Mouse (Mus musculus) stomach, adult 2 months (tissue): ENCODE results near the gene Cse1l. TPM values are rescaled to one million over a fixed set of nuclear protein-coding genes. Genes with fewer than 3 reads are reported as not detected.

ENCODE experiments used
- polyA plus RNA-seq: library from polyadenylated mRNA; depleted of rRNA; stranded (reverse); fragments of >200 nt; gene quantifications from 2 replicates; pipeline ENCODE4 v1.2.3, GENCODE M21; 2012; rRNA removed

Gene Cse1l
- polyA plus RNA-seq: 2.3 and 3.6 TPM in 2 replicates

GRCm38 (mm10) chr2:166905711-166906522 is at the start of gene Cse1l:
Gene Cse1l (plus strand): TSS chr2:166906040.

Other genes with a start within 250 kb of the Cse1l start
- 15.7 and 19.1 TPM in 2 replicates for gene Prex1, start 192.2 kb upstream of the Cse1l start, polyA plus RNA-seq
- 1.4 TPM in 2 replicates for gene Trp53rkb, start 113.5 kb upstream of the Cse1l start, polyA plus RNA-seq
- gene Arfgef2, start 100.5 kb upstream of the Cse1l start, polyA plus RNA-seq: 6.0 and 6.3 TPM in 2 replicates
- 8.2 and 11.0 TPM in 2 replicates for gene Stau1, start 90.3 kb downstream of the Cse1l start, polyA plus RNA-seq
- 8.7 and 9.6 TPM in 2 replicates for gene Ddx27, start 109.2 kb downstream of the Cse1l start, polyA plus RNA-seq
- 9.7 and 9.8 TPM in 2 replicates for gene Znfx1, start 157.0 kb downstream of the Cse1l start, polyA plus RNA-seq